8 mouse cellular contexts compared by ENCODE assay signal in genomic region chr2:65993371-65993770, GRCm38 (mm10).
DNase-seq lines count a peak whose midpoint lies in the region; ATAC-seq lines count a peak whose summit lies in the region.

No protein-coding gene starts in this region.

- no peak for ATAC-seq in lung, embryonic 15.5 days (ENCODE audit: borderline replicate concordance, extremely low read depth, low FRiP score, low TSS enrichment)
- ATAC-seq in kidney, embryonic 15.5 days (replicated peaks; ENCODE audit: low FRiP score), result peak; percentile 60; the same call in 1 of the 2 replicates
- ATAC-seq in neural tube, embryonic 12.5 days (ENCODE audit: low FRiP score, low read depth), result 0 out of 2 replicates have a peak, but pooled peaks have one; percentile 13
- ATAC-seq in megakaryocyte progenitor cell, adult 5-6 weeks (replicated peaks; ENCODE audit: poor library complexity), result no peak
- ATAC-seq in activated CD4-positive, CD25-positive, alpha-beta regulatory T cell, adult 4 months, result no peak

- no peak for DNase-seq in lung, postnatal 25 days (ENCODE audit: low spot score)
- no peak for DNase-seq in forebrain, embryonic 10.5 days (ENCODE audit: extremely low spot score, low spot score)
- DNase-seq in right cerebral cortex, postnatal 25 days, result no peak

- H3K4me1 ChIP-seq in lung, embryonic 15.5 days, result peaks cover 10% of the 10 kb centered on the region
- H3K4me1 ChIP-seq in forebrain, embryonic 10.5 days, result peaks cover 59% of the 10 kb centered on the region
- H3K4me1 ChIP-seq in kidney, embryonic 15.5 days, result peaks cover 11% of the 10 kb centered on the region; the same call in 1 of the 2 replicates
- H3K4me1 ChIP-seq in neural tube, embryonic 12.5 days, result peaks cover 37% of the 10 kb centered on the region

- 42% methylated on average over 14 of the region's 14 CpGs for WGBS in lung, embryonic 15.5 days
- WGBS in forebrain, embryonic 10.5 days, result 74% methylated on average over 14 of the region's 14 CpGs
- 38% methylated on average over 14 of the region's 14 CpGs for WGBS in kidney, embryonic 15.5 days
- 30% methylated on average over 14 of the region's 14 CpGs for WGBS in neural tube, embryonic 12.5 days

- no peaks in the 10 kb centered on the region for H3K27me3 ChIP-seq in lung, embryonic 15.5 days
- H3K27me3 ChIP-seq in forebrain, embryonic 10.5 days (ENCODE audit: poor library complexity, severe bottlenecking), result no peaks in the 10 kb centered on the region
- H3K27me3 ChIP-seq in kidney, embryonic 15.5 days, result no peaks in the 10 kb centered on the region
- H3K27me3 ChIP-seq in neural tube, embryonic 12.5 days (replicated peaks), result no peaks in the 10 kb centered on the region

- H3K27ac ChIP-seq in lung, embryonic 15.5 days, result no peak overlapping the region
- 0 out of 2 replicates have a peak overlapping the region, but pooled peaks have one; percentile 20 for H3K27ac ChIP-seq in forebrain, embryonic 10.5 days
- H3K27ac ChIP-seq in kidney, embryonic 15.5 days, result no peak overlapping the region
- peak overlapping the region; percentile 23; the same call in 1 of the 2 replicates for H3K27ac ChIP-seq in neural tube, embryonic 12.5 days

- H3K36me3 ChIP-seq in lung, embryonic 15.5 days, result no peaks in the 10 kb centered on the region
- H3K36me3 ChIP-seq in forebrain, embryonic 10.5 days (replicated peaks), result no peaks in the 10 kb centered on the region
- H3K36me3 ChIP-seq in kidney, embryonic 15.5 days, result no peaks in the 10 kb centered on the region
- no peaks in the 10 kb centered on the region for H3K36me3 ChIP-seq in neural tube, embryonic 12.5 days

- H3K9ac ChIP-seq in lung, embryonic 15.5 days, result no peak overlapping the region
- H3K9ac ChIP-seq in kidney, embryonic 15.5 days, result no peak overlapping the region
- H3K9ac ChIP-seq in neural tube, embryonic 12.5 days, result no peak overlapping the region

- no peak overlapping the region for H3K4me3 ChIP-seq in lung, embryonic 15.5 days
- no peak overlapping the region for H3K4me3 ChIP-seq in forebrain, embryonic 10.5 days
- H3K4me3 ChIP-seq in kidney, embryonic 15.5 days (replicated peaks), result no peak overlapping the region
- H3K4me3 ChIP-seq in neural tube, embryonic 12.5 days, result no peak overlapping the region

- H3K4me2 ChIP-seq in lung, embryonic 15.5 days, result peak overlapping the region; percentile 24; the same call in 1 of the 2 replicates
- H3K4me2 ChIP-seq in kidney, embryonic 15.5 days, result peak overlapping the region; percentile 7
- H3K4me2 ChIP-seq in neural tube, embryonic 12.5 days (replicated peaks), result peak overlapping the region; percentile 36

- no peaks in the 10 kb centered on the region for H3K9me3 ChIP-seq in lung, embryonic 15.5 days
- no peaks in the 10 kb centered on the region for H3K9me3 ChIP-seq in forebrain, embryonic 10.5 days
- no peaks in the 10 kb centered on the region for H3K9me3 ChIP-seq in kidney, embryonic 15.5 days (replicated peaks)
- no peaks in the 10 kb centered on the region for H3K9me3 ChIP-seq in neural tube, embryonic 12.5 days

Comparison
In these comparisons a context has a peak if more than half of its experiments do, and no peak if none do; other contexts are left out.
1. ATAC-seq: peak in kidney, embryonic 15.5 days (single experiment) and neural tube, embryonic 12.5 days (single experiment); none in lung, embryonic 15.5 days (single experiment), megakaryocyte progenitor cell, adult 5-6 weeks (single experiment) and activated CD4-positive, CD25-positive, alpha-beta regulatory T cell, adult 4 months (single experiment).
2. H3K27ac ChIP-seq: peak in forebrain, embryonic 10.5 days (single experiment) and neural tube, embryonic 12.5 days (single experiment); none in lung, embryonic 15.5 days (single experiment) and kidney, embryonic 15.5 days (single experiment).
3. Peak in every context shown above with its lines, with median percentiles within 50 percentile points of each other: H3K4me2 ChIP-seq.